Mouse (Mus musculus) naive thymus-derived CD4-positive, alpha-beta T cell, adult 2 months (primary cell): ENCODE data around the gene Myh7.
A peak's percentile ranks its signal among the peaks of the same experiment; 100 is the strongest.
"Not testable (repeated sequence)": the region's sequence is repeated elsewhere in the genome, so short reads cannot be mapped to it uniquely, and the experiment has no call there.

ENCODE experiments used
- DNase-seq: peaks from one replicate; pipeline ENCODE4 v3.0.0-alpha.2; 2011; ENCODE audit warnings: low read depth

Gene Myh7

DNA sequence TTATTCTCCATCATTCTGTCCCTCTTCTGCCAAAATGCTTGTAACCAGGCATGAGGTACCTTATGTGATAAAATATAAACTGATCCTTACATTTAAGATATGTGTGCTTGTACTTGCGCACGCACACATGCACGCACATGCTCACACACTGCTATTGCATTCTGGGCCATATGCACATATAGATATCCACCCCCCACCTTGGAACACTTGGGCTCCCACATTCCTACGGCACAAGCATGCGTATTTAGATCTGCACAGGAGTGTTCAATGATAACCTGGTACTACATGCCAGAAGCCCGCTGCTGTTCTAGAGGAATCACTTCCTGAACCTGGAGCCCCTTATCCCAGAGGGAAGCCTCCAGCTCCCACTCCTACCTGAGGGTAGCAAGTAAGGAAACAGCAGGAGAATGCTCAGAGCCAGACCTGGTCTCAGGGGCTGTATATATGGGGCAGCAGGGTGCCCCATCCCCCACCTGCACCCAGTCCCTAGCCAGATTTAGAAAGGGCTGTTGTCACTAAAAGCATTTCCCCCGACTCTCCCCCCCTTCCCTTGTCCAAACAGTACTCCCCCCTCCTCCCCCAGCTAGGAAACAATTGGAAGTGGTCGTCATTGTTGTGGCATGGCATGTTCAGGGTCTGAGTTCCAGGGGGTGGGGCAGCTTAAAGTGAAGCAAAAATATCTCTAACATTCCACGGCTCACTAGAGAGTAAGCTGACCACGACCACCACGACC lies at the start of gene Myh7:
Gene Myh7 (minus strand): TSS at position 491 of the 733 bp plus-strand sequence.
- no peak for DNase-seq

DNA sequence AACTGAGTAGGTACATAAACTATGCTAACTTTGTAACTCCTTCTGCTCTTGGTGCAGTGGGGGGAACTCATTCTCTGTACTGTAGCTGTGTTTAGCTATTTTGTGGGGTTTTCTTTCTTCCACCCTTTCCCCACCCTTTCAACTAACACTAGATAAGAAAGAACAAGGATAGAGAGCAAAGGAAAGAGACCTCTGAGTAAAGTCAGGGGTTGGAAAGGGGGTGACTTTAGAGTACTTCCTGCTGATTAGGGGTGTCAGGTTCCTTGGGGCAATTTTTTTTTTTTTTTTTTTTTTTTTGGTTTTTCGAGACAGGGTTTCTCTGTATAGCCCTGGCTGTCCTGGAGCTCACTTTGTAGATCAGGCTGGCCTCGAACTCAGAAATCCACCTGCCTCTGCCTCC lies 49.3 kb upstream of the Myh7 start:
- DNase-seq = not testable (repeated sequence)

DNA sequence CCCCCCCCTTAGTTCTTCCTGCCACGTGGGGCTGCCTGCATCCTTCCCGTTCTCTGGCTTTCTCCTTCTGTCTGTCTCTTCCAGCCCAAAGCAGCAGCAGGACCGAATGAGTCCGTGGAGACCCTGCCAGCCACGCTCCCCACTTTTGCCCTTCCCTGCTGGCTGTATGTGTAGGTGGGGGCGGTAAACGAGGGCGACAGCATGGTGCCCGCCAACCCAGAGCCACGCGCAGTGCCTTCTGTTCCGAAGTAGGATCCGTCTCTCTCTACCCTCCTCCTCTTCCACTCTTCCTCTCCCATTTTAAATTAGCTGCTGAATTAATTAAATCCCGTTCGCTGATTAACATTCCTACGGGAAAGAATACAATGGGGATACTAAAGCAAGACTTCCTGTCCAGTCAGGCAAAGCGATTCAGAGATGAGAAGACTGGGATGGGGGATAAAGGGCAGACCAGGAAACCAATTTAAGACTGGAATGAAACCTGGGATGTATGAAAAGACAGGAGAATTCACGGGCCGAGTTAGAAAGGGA lies 38.3 kb upstream of the Myh7 start:
- DNase-seq = no peak

DNA sequence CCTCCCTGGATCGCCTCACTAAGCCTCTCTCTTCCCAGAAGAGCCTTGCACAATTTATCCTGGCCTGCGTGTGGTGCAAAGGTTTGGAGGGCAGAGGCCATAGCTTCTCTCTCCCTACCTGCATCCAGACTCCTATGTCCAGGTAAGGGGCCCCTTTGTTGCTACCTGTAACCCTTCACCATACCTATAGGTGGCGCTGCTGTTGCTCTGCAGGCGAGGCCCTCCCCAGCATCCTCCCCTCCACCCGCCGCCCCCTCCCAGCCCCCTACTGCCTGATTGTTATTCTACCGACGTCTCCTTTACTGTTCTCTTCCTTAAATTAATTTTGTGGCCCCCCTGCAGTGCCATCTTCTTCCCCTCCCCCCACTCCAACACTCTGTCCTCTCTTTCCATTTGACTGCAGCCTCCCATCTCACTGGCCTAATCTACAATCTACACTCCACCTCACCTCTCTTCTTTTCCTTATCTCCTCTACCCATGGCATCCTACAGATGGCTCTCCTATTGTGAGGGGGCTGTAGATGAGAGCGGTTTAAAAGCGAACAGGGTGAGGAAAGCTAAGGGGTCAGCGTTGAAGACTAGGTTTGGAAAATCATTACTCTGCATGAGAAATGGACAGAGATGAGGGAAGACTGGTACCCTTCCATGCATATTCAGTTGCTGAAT lies 34.7 kb upstream of the Myh7 start:
- peak; percentile 63 for DNase-seq

DNA sequence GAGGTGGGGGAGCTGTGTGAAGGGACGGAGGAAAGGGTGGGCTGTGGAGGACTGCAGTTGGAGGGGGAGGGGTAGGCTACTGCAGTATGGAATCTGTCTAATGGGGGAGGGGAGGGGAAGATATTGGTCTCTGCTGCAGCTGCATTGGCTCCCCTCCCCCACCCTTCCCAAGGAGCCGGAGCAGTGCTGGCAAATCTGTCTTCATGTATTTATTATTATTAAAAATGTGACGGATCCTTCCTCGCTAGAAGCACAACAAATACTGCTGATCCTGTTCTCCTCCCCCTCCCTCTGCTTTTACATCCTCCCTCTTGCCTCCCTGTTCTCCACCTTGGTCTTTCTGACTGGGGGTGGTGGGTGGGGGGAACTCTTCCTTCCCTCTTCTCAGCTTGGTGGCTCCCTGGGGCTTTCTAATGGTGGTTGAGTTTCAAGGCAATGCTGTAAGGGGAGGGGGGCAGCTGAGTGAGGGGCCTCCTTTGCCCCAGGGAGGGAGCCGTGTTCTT lies 34.0 kb upstream of the Myh7 start:
- no peak for DNase-seq

DNA sequence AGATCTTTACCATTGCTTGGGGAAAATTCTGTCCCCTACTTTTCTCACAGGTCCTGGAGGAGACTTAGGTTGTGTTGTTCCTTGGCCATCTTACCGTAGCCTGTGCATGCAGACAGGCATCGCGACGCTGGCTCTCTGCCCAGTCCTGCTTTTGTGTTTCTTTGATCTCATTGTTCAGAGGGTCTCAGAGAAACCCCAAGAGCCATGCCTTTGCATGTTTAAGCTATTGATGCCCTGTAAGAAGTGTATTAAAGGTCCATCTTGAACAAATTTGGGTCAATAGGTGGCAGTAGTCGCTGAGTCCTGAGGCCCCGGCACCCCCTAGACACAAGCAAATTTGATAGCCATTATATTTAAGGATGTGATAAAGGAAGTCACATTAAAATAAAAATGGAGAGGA lies 33.2 kb upstream of the Myh7 start:
- no peak for DNase-seq

DNA sequence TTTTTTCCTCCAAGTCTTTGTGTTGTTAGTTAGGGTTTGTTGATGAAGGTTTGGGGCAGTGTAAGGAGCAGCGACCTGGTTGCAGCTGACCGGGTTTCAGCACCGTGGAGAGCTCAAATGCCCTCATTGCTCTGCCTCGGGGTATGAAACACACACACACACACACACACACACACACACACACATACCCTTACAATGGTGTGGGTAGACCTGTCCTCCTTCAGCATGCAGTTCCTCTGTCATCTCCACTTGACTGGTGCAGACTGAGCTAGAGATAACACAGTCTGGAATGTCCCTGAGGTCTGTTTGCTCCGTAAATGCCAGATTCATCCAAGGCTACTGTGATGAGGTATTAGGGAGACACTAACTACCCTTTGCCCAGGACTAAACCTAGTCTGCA lies 32.8 kb upstream of the Myh7 start:
- DNase-seq = no peak

DNA sequence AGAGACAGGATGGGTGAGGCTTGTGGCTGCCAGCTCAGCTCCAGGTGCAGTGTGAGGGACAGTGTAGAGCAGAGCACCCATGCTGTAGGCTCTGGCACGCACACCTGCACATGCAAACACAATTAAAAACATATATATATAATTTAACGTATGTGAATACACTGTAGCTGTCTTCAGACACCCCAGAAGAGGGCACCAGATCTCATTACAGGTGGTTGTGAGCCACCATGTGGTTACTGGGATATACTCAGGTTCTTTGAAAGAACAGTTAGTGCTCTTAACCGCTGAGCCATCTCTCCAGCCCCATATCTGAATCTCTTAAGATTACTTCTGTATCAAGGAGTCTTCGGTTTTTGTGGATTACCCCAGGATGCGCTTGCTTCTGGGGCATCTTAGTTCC lies 31.1 kb upstream of the Myh7 start:
- DNase-seq = peak; percentile 39

DNA sequence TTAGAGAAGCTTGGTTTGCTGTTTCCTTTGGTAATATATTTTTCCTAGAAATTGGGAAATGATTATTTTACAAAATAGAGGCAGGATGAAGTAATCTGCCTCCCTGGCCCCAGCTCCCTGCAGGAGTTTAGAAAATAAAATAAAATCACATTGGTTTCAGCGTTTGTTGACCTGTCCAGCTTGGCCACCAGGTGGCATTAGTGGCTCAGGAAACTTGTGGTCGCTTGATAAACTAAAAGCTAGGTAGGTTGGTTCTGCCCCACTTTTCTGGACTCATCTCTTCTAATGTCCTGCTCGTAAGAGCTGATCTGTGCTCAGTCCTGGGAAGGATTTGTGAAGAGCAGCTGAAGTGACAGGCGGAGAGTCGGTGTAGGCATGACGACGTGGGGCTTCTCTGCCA lies 29.8 kb upstream of the Myh7 start:
- DNase-seq = peak; percentile 56

DNA sequence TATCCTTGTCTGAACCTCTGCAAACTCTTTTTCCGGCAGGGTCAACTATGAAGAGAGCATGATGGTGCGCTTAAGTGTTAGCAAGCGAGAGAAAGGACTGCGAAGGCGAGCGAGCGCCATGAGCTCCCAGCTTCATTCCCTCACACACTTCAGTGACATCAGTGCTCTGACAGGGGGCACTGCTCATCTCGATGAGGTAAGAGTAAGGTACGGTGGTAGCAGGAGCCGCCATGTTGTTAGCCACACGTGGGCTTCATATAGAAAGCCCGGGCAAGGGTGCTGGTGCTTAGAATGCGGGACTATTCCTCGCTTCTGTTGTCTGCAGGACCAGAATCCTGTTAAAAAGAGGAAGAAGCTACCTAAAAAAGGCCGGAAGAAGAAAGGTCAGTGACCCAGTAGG lies 28.6 kb upstream of the Myh7 start:
- no peak for DNase-seq

DNA sequence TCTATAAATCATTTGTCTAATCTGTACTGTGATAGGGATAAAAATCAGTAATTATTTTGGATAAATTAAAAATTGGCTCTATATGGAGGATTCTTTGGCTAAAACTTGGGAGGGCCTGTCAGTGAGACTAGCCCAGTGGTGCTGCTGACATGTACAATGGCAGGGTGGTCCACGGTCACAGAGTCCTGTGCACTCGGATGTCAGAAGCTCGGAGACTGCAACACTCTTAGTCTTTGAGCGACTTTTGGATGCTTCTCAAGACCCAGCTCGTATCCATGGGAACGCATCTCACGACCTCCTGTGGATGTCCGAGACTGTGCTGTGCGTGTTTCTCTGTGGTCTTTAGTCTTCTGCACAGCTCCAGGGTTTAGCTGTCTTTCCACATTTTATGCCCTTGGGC lies 26.0 kb upstream of the Myh7 start:
- no peak for DNase-seq

DNA sequence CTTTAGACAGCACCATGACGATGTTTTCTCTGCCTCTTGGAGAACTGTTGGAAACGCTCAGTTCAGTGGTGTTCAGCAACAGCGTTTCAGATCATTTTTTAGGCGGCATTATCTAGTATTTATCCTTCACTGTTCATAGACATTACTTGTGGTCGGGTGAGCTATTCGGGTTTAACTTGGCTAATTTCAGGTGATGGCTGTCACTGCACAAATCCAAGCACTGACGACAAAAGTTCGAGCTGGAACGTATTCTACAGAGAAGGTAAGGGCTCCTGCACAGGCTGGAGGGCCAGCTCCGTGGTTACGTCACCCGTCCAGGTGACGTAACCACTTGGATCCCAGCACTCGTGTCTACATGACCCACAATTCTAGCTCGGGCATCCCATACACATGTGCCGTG lies 22.4 kb upstream of the Myh7 start:
- DNase-seq = no peak

DNA sequence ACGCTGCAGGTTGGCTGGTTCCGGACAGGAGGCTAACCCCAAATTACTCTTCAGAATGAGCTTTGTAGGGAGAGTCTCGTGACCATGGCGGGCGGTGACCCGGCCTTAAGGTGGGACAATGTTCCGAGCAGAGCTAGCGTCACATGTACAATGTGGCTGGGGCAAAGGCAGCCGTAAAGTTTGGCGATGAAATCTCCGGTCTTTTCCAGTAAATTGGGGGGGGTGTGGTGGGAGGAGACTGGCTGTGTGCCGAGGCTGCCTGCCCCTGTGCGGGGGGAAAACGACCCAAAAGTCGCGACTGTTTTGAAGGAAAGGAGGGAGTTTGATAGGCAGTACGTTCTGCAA lies 21.3 kb upstream of the Myh7 start:
- no peak for DNase-seq

DNA sequence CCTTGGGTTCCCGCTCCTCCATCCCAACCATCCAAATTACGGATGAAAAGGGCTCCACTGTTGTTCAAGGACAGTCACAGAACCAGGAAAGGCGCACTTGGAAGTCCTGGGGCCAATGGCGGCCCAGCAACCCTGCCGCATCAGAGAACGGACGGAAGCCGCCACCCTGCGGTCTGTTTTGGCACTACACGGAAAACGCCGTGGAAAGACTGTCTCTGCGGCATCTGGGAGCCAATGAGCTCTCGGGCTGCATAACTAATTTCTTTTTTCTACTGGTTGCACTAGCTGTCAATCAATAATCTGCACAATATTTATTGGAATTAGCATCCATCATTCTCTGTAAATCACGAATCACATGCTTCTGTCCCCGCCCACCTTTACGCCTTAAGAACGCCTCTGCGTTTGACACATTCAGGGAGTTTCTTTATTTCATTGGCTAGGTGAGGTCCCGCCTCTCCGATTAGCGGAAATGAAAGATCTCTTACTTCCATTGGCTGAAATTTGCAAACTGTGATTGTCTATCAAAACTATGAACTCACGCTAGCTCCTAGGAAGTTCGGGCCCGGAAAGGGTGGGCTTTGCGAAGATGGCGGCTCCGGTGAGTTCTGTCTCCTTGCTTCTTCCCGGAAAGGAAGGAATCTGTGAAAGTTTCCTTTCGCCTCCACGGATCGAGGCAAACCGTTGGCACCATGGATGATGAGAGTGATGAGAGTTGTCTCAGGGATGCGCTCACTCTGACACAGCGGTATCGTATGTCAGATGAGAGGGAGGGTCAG lies 20.8 kb upstream of the Myh7 start, which contains the start of gene Ngdn:
Gene Ngdn (plus strand): TSS at position 464 of the 776 bp plus-strand sequence.
- DNase-seq = peak; percentile 100

DNA sequence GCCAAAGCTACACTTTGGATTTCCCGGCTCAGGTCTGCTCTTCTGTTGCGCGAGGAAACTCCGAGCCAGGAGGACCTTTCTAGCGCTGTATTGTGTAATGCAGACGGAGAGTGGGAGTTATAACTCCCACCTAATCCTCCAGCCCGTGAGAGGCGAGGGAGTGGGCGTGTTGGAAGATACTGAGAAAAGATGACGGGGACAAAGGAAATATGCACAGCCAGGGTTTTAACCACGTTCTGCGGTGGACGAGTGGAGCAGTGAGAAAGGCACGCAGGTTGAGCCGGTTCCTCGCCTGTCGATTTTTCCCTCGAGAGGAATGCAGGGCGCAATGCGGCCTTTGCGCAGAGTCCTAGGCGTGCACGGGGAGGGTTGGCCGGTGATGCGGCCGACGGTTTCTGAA lies 20.2 kb upstream of the Myh7 start:
- no peak for DNase-seq

DNA sequence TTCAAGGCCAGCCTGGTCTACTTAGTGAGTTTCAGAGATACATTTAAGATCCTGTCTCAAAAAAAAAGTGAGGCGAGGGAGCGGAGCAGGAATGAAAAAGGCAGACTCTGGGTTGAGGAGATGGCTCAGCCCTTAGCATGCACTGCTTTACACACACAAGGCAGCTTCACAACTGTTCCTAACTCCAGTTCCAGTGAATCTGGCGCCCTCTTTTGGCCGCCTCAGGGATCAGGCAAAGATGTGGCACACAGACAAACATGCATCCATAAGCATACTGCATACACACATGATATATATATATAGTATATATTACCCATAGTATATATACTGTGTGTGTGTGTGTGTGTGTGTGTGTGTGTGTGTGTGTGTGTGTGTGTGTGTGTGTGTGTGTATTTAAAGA lies 16.7 kb upstream of the Myh7 start:
- no peak for DNase-seq

DNA sequence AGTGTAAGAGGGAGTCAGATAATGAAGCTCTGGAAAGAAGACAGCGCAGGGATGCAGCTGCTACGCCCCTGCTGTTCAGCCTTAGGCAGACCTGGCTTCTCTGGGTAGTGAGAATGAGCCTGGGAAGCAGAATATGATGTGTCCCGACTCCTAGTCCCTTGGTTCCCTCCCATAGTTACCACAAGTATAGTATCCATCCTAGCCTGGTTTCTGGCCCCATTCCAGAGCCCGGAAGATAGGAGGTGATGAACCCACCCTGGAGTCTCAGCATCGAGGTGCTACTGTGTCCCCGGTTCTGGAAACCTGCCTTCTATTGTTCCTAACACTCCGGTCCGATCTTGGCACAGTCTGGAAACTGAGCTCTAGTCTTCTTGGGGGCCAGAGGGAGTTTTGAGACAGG lies 14.0 kb upstream of the Myh7 start:
- no peak for DNase-seq

DNA sequence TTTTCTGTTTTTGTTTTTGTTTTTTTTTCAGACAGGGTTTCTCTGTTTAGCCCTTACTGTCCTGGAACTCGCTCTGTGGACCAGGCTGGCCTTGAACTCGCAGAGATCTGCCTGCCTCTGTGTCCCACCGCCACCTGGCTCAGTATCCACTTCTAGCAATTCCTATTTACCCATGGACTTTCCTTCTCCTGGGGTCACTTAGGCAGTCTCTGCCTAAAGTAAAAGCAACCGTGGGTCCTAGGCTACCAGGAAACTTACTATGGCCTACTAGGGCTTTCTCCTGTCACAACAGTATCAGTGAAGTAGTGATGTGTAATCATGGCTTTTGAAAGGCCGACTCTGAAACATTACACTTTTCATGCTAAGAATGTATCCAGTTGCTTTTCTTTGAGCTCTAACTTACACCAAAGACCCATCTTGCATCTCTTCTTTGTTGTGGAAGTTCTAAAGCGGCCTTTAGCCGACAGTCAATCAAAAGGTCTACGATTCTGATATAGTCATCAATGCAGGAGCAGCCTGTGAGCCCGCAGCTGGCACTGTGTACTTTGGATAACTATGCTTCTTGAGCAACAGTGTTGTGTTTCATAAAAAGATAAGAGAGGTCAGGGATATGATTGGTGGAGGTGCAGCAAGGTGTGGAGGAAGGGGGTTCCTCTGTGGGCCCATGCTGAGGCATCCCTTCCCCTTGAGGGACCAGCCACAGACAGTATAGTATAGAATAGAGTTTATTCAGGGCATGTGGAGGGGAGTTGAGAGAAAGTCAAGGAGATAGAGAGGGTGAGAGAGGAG lies 12.9 kb upstream of the Myh7 start:
- no peak for DNase-seq

DNA sequence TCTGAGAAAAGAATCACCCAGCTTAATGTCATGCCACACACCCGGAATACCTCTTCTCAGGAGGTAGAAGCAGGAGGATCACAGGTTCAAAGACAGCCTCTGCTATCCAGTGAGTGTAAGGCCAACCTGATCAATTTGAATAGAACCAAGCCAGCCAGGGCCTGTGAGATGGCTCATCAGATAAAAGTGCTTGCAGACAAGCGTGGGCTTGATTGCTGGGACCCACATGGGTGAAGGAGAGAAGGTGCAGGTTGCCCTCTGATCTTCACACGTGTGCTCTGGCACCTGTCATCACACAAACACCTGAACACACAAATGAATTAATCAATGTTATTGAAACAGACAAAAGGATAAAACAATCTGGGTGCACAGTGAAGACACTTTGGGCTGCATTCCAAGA lies 12.1 kb upstream of the Myh7 start:
- no peak for DNase-seq

DNA sequence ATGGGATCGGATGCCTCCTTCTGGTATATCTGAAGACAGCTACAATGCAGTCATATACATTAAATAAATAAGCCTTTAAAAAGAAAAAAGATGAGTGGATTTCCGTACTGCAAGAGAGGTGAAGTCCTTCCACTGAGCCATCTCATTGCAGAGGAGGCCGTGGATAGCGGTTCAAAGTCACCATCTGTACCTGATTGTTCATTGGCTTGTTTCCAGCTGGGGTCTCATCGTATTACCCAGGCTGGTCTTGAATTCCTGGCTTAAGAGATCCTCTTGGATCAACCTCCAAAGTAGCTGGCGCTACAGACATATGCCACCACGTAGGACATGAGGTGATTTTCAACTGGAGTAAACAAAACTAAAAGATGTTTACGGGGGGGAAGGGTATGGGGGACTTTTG lies 11.5 kb upstream of the Myh7 start:
- DNase-seq = no peak

DNA sequence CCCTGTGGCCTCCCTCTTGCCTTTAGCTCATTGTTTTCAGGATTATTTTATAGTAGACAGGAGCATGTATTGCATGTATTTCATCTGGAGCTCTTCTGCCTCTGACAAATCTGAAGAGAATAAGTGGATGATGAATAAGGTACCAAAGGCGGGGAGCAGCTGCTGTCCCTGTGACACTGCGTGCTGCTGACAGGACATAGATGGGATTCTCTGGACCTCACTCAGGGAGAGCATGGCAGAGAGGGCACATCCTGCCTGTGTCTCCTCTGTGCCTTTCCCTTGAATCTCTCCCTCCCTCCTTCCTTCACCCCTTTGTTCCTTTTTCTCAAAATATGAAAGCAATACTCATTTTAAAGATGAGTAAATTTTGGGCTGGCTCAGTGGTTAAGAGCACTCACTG lies 11.1 kb upstream of the Myh7 start:
- DNase-seq = no peak
